Mouse (Mus musculus) MEL (cell line): ENCODE measurements at regions not wholly inside any gene's neighbourhood (a gene's known extent, or its start where the extent isn't known, plus 50 kb on each side); places are given as distances from the start of the nearest gene placed in this dataset.

Experiments
- CTCF ChIP-seq, 3 experiments: IDR thresholded peaks in 2 of 3; conservative IDR thresholded peaks in 1 of 3; 2 replicates each; pipeline ENCODE4 v1.5.1; 2011 to 2012; ENCODE audit warnings: low read length in 3 of 3, low read depth in 2 of 3, mild to moderate bottlenecking in 2 of 3, improper control_type of control experiment in 1 of 3, inconsistent platforms in 1 of 3, mixed read lengths in 1 of 3, moderate library complexity in 1 of 3; ENCODE audit not compliant: control insufficient read depth in 1 of 3, insufficient read depth in 1 of 3, poor library complexity in 1 of 3, severe bottlenecking in 1 of 3
- EP300 ChIP-seq, 2 experiments: IDR thresholded peaks; 2 replicates each; pipeline ENCODE4 v1.6.1; 2011; ENCODE audit warnings: improper control_type of control experiment in 2 of 2, low read length in 2 of 2, low read depth in 1 of 2, mild to moderate bottlenecking in 1 of 2
- GATA1 ChIP-seq: IDR thresholded peaks from 2 replicates; pipeline ENCODE4 v1.6.1; 2011; ENCODE audit warnings: low read depth, low read length, improper control_type of control experiment
- MAX ChIP-seq: IDR thresholded peaks from 2 replicates; pipeline ENCODE4 v1.6.1; 2011; ENCODE audit warnings: low read length, improper control_type of control experiment
- POLR2A ChIP-seq, 2 experiments: IDR thresholded peaks; 2 replicates each; pipeline ENCODE4 v1.6.1; 2011 to 2012; ENCODE audit warnings: low read length in 2 of 2, mild to moderate bottlenecking in 2 of 2, control low read depth in 1 of 2, improper control_type of control experiment in 1 of 2, low read depth in 1 of 2, moderate library complexity in 1 of 2; ENCODE audit not compliant: control insufficient read depth in 1 of 2, insufficient read depth in 1 of 2, poor library complexity in 1 of 2
- TCF12 ChIP-seq: IDR thresholded peaks from 2 replicates; pipeline ENCODE4 v1.6.1; 2014; ENCODE audit warnings: low read depth, mild to moderate bottlenecking, inconsistent platforms, low read length, improper control_type of control experiment, moderate library complexity
- ZNF384 ChIP-seq: IDR thresholded peaks from 2 replicates; pipeline ENCODE4 v1.6.1; 2012; ENCODE audit warnings: low read depth, mild to moderate bottlenecking, inconsistent platforms, low read length, improper control_type of control experiment

DNA sequence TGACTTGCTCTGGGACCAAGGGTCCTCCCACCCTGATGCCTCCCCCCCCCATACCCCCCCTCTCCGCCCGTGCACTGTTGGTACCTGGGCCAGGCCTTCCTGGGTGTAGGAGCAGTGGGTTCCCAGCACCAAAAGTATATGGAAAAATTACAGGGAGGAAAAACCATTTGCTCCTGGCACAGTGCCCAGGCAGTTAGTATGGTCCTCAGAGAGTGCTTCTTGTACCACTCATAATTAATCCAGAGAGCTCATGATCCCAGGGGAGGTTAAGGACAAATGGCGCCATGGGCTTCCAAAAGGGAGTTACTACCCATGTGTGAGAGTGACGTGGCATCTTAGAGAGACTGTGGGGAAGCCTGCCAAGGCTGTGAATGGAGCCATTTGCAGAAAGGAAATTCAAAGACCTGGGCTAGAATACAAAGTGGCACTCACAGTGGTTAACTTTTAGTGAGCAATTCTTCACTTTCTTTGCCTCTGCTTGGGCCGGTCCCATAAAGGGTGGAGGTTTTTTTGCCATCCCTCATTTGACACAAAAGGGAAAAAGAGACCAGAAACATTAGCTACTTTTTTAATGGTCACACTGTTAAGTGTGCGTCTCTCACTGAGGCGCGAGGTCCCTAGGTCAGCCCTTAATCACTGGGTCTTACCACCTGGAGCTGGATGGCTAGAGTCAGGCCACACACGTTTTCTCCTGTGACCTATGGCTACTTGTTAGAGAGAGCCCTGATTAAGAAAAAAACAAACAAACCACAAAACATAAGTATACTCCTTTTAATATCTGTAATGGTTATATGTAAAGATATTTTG is 120.7 kb upstream of the Bmper start:
- TF ChIP-seq TCF12 (no peak), ZNF384 (no peak), CTCF (IDR thresholded peaks at IDR 0.05 in 2 of 3, conservative IDR thresholded peaks at IDR 0.05 in 1 of 3; ENCODE audit: control insufficient read depth in 1 of 3, insufficient read depth in 1 of 3, low read depth in 2 of 3, low read length in 3 of 3, poor library complexity in 1 of 3, severe bottlenecking in 1 of 3) (no peak), EP300 (IDR thresholded peaks at IDR 0.05; ENCODE audit: low read depth in 1 of 2, low read length in 2 of 2) (no peak), POLR2A (IDR thresholded peaks at IDR 0.05; ENCODE audit: control insufficient read depth in 1 of 2, insufficient read depth in 1 of 2, low read depth in 1 of 2, low read length in 2 of 2, poor library complexity in 1 of 2) (no peak), MAX (no peak), GATA1 (no peak)
